Mouse (Mus musculus) heart, postnatal 0 days (tissue): ENCODE data around the gene 1810010H24Rik.

Experiments
- CTCF ChIP-seq: IDR thresholded peaks from 2 replicates; pipeline ENCODE4 v1.5.1; 2016; ENCODE audit warnings: antibody characterized with exemption, control low read depth, low read depth
- EP300 ChIP-seq: IDR thresholded peaks from 2 replicates; pipeline ENCODE4 v1.6.1; 2016; ENCODE audit warnings: antibody characterized with exemption, low read depth

GRCm38 (mm10) chr11:106994246-106995085 lies 31.0 kb upstream of the 1810010H24Rik start:
- no peak for TF ChIP-seq CTCF
- peak; percentile 97 for TF ChIP-seq EP300
